Mouse (Mus musculus) hindbrain, postnatal 0 days (tissue): Measurements from ENCODE around the gene Sept9. TPM values are rescaled to one million over a fixed set of nuclear protein-coding genes. Genes with fewer than 3 reads are reported as not detected.

ENCODE experiments used
- ATAC-seq: fragments of 200-750 bp; cut with Nextera tagmentation; 2 replicates; pipeline ENCODE4 v1.8.0; 2017; ENCODE audit warnings: mild to moderate bottlenecking, moderate TSS enrichment, moderate library complexity
- DNase-seq: peaks from one replicate; pipeline ENCODE4 v3.0.0-alpha.2; 2015; ENCODE audit warnings: low spot score
- H3K27ac ChIP-seq: fragments of 300-500 bp; sonication (generic); 2 replicates; pipeline ENCODE4 v1.5.1; 2014; ENCODE audit warnings: mild to moderate bottlenecking
- H3K27me3 ChIP-seq: fragments of 300-500 bp; sonication (generic); 2 replicates; pipeline ENCODE4 v1.6.1; 2014; ENCODE audit warnings: low read length, mixed read lengths; ENCODE audit not compliant: insufficient read depth
- H3K36me3 ChIP-seq: fragments of 300-500 bp; sonication (generic); 2 replicates; pipeline ENCODE4 v1.6.1; 2014; ENCODE audit warnings: low read length, mixed read lengths; ENCODE audit not compliant: insufficient read depth
- H3K4me1 ChIP-seq: fragments of 300-500 bp; sonication (generic); 2 replicates; pipeline ENCODE4 v1.6.1; 2014; ENCODE audit warnings: antibody characterized with exemption, low read length, mixed read lengths; ENCODE audit not compliant: insufficient read depth
- H3K4me2 ChIP-seq: fragments of 300-500 bp; sonication (generic); 2 replicates; pipeline ENCODE4 v1.6.1; 2014; ENCODE audit warnings: low read depth, mild to moderate bottlenecking, low read length, moderate library complexity, mixed read lengths
- H3K4me3 ChIP-seq: fragments of 300-500 bp; sonication (generic); 2 replicates; pipeline ENCODE4 v1.5.1; 2014; ENCODE audit warnings: low read length
- H3K9ac ChIP-seq: fragments of 300-500 bp; sonication (generic); replicated peaks from 2 replicates; pipeline ENCODE4 v1.6.1; 2014; ENCODE audit warnings: mild to moderate bottlenecking, low read length, moderate library complexity, mixed read lengths
- H3K9me3 ChIP-seq: fragments of 300-500 bp; sonication (generic); 2 replicates; pipeline ENCODE4 v1.6.1; 2016; ENCODE audit warnings: low read length, mixed read lengths
- CTCF ChIP-seq: IDR thresholded peaks from 2 replicates; pipeline ENCODE4 v1.5.1; 2016; ENCODE audit warnings: antibody characterized with exemption, control low read depth, low read depth
- WGBS: fragments of 180-500 bp; shearing (Covaris S2); extraction: QIAGEN DNeasy Blood & Tissue Kit; methylation state at CpG from one replicate; pipeline ENCODE4 v1.1.7; 2014; 5-methylcytosine and 5-hydroxymethylcytosine counted together
- polyA plus RNA-seq: library from polyadenylated mRNA; unstranded; fragments of >200 nt; fragmentation: Nextera tagmentation; extraction: Ambion mirVana; gene quantifications from 2 replicates; pipeline ENCODE4 v1.2.1, GENCODE M21; 2015
- total RNA-seq: library from RNA; depleted of rRNA; stranded (reverse); fragments of >200 nt; gene quantifications from 2 replicates; pipeline ENCODE4 v1.2.3, GENCODE M21; 2014

Sept9 gene
- total and polyA plus RNA-seq, 2 experiments from 2014 or later = 88.8 to 112 TPM

DNA sequence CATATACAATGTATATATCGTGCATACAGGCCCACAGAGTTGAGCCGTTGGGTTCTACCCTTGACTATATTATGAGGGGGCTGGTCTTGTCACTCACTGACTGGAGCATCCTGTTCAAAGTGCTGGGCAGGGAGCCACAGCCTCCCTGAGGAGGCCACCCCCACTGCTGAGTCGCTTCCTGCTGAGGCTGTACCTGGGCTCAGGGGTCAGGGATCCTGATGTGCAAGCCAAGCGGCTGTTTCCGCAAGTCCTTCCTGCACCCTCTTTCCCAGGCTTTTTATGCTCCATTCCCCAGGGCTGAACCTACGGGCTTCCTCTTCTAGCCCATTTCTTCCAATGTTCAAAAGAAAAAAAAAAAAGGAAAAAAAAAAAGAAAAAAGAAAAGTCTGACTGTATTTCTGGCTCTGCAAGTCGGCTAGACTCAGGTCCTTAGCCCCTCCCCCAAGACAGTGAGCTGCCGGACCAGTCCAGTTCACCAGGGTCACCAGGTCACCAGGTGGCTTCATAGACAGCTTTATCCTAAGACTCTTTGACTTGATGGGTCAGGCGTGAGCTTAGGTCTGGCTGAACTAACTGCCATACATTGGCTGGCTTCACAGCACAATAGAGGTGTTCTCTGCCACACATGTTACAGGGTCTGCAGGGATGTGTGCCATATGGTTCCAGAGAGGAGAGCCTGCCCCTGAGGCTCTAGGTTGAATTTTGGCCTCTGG is 63.8 kb downstream of the Sept9 start:
- no peak for ATAC-seq
- no peak overlapping the region for H3K9ac ChIP-seq
- WGBS = 57% methylated on average over 9 of the region's 9 CpGs
- no peak overlapping the region for H3K4me2 ChIP-seq
- H3K36me3 ChIP-seq = no peaks in the 10 kb centered on the region
- no peaks in the 10 kb centered on the region for H3K9me3 ChIP-seq
- no peak for TF ChIP-seq CTCF
- peaks cover 9% of the 10 kb centered on the region; the same call in 1 of the 2 replicates for H3K4me1 ChIP-seq
- H3K27ac ChIP-seq = no peak overlapping the region
- no peak for DNase-seq
- no peaks in the 10 kb centered on the region for H3K27me3 ChIP-seq
- H3K4me3 ChIP-seq = no peak overlapping the region

DNA sequence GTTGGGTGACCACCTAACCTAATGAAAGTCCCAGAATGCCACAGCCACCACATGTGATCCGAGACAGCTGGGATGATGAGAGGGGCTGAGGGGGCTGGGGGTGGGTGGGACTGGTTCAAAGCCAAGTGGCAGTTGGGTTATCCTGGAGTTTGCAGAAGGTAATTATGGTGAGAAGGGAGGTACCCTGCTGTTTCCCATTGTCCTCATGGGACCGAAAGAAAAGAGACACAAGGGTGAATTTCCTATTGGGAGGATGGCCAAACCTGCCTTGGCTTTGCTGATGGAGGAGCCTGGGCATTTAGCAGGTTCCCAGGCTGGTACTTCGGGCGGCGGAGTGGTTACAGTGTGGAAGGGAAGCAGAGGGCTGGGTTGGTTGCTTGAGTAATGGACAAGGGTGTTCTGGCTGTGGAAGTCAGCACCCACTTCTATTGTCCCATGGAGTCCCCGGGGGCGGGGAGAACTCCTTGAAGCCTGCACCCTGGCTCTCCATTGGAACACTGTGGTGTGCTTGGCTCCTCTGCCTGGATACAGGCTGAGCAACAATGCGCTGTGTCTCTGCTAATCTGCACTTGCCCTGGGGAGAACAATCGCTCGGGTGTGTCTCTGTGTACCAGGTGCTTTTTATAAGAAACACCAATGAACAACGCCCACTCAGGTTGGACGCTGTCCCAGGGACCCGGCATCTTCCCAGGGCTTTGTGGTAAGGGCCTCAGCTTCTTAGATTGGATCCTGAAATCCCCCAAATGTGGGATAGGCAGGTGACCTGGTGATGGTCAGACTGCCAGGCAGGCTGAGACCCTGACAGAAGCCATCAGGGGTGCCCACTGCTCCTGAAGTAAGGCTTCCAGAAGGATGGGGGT is 64.9 kb downstream of the Sept9 start:
- WGBS = 61% methylated on average over 13 of the region's 13 CpGs
- Histone ChIP-seq H3K4me3 (no peak overlapping the region), H3K9ac (no peak overlapping the region), H3K4me1 (peaks cover 20% of the 10 kb centered on the region; the same call in 1 of the 2 replicates), H3K36me3 (no peaks in the 10 kb centered on the region), H3K27ac (no peak overlapping the region), H3K9me3 (no peaks in the 10 kb centered on the region), H3K4me2 (no peak overlapping the region), H3K27me3 (no peaks in the 10 kb centered on the region)
- no peak for DNase-seq
- TF ChIP-seq CTCF = no peak
- ATAC-seq = no peak

DNA sequence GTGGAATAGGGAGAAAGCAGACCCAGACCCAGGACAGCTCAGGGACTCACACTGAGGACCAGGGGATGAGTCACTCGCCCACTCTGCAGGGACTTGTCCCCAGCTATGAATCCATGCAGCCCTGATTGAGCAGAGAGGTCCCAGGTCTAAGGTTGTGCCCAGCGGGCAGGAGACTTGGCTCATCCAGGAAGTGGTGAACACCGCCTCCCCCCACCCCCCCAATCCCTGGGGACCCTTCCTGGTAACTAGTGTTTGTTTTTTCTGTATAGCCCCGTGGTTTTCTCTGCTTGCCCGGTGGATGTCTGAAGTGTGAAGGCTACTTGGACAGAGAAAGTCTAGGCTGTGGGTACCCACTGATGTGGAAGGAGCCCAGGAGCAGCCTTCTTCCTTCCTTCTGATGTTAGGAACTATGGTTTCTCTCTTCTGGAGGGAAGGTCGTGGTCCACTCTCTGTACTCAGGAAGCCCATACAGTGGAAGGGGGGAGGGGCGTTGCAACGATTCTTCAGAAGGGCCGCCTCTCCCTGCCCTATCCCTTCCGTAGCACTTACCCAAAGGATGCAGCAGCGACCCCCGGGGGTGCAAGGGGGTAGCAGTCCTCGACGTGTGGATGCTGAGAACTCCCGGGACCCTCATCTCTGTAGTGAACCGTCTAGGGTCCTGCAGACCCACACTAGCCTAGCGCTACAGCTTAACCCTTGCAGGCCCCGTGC is 66.0 kb downstream of the Sept9 start:
- Histone ChIP-seq H3K27me3 (no peaks in the 10 kb centered on the region), H3K9me3 (no peaks in the 10 kb centered on the region), H3K9ac (peak overlapping the region; percentile 56), H3K4me2 (peak overlapping the region; percentile 78), H3K4me3 (peak overlapping the region; percentile 48), H3K27ac (peak overlapping the region; percentile 36; the same call in 1 of the 2 replicates), H3K4me1 (peaks cover 29% of the 10 kb centered on the region; the same call in 1 of the 2 replicates), H3K36me3 (no peaks in the 10 kb centered on the region)
- WGBS = 8% methylated on average over 18 of the region's 18 CpGs
- TF ChIP-seq CTCF = peak; percentile 26
- peak; percentile 48; the same call in 1 of the 2 replicates for ATAC-seq
- peak; percentile 59 for DNase-seq

DNA sequence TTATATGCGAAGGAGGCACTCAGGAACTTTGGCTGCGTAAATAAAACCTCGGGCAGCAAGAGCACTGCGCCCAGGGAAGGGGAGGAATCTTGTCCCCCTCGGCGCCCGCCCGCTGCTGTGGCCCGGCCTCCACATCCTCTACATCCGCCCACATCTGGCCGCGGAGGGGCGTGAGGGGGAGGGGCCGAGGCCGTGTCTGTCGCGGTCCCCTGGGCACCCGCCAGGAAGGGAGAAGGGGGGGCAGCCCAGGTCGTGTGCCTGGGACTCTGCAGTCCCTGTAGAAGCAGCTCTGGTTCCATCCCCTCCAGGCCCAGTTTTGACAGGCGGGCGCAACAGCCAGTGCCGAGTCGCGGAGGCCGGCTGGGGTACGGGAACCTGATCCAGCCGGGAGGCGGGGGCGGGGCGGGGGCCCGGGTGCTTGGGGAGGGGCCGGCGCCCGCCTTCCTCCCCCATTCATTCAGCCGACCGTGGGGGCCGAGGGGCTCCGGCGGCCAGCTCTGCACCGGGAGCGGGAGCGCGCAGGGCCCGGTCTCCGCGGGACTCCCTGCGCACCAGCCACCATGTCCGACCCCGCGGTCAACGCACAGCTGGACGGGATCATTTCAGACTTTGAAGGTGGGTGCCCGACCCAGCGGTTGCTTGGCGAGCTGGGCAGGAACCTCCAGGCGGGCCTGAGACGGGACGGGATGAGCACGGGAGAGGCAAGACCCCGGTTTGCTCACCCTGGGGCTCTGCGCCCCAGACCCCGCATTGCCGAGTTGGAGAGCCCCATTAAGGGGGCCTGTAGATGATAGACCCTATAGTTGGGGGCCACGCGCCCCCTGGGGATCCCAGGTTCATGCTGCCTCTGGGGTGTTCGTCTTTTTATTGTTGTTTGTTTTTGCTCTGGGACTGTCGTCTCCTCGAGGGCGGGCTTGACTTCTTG is 66.8 kb downstream of the Sept9 start:
- H3K4me1 ChIP-seq = peaks cover 29% of the 10 kb centered on the region; the same call in 1 of the 2 replicates
- no peaks in the 10 kb centered on the region for H3K9me3 ChIP-seq
- DNase-seq = peak; percentile 66
- peak overlapping the region; percentile 48 for H3K27ac ChIP-seq
- under 1% methylated on average over 56 of the region's 69 CpGs for WGBS
- ATAC-seq = peak; percentile 53; the same call in 1 of the 2 replicates
- H3K4me3 ChIP-seq = peak overlapping the region; percentile 48
- peak overlapping the region; percentile 78 for H3K4me2 ChIP-seq
- TF ChIP-seq CTCF = no peak
- H3K27me3 ChIP-seq = no peaks in the 10 kb centered on the region
- H3K36me3 ChIP-seq = no peaks in the 10 kb centered on the region
- H3K9ac ChIP-seq = peak overlapping the region; percentile 56

DNA sequence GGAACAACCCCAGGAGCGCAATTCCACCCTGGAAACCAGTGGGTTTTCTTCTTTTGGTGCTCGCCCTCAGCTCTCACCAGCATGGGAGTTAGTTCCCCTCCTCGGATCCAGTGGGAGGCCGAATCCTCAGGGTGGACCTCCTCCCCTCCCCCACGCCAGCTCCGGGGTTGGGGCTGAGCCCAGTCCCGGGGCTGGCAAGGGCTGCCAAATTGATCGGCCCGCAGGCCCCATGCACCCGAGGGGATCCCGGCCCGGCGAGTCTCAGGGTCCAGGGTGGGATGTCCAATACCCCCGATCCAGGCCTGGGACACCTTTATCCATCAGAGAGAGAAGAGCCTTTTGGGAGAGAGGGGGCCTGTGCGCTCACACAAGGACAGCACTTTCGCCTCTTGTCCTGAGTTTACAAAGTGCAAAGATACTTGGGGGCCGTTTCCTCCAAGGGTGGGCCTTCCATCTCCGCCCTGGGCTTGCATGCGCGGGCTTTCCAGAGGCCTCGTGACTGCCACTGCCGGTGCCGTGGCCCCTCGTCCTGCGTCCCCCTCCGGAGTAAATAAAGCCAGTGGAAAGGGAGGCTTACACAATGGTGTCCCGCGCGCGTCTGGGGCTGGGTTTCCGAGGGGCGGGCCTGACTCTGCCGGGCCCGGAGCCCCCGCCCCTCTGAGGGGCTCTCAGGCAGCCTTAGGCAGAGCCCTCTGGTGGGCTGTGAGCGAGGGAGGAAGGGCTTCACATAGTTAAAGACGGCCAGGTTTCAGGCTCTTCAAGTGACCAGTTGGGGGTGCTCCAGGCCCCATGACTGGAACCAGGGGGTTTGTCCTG is 67.7 kb downstream of the Sept9 start:
- Histone ChIP-seq H3K9me3 (no peaks in the 10 kb centered on the region), H3K4me1 (peaks cover 29% of the 10 kb centered on the region; the same call in 1 of the 2 replicates), H3K27ac (peak overlapping the region; percentile 48), H3K4me3 (peak overlapping the region; percentile 48), H3K27me3 (no peaks in the 10 kb centered on the region), H3K9ac (peak overlapping the region; percentile 56), H3K4me2 (peak overlapping the region; percentile 78), H3K36me3 (no peaks in the 10 kb centered on the region)
- 2% methylated on average over 37 of the region's 37 CpGs for WGBS
- ATAC-seq (peak; percentile 69), DNase-seq (peak; percentile 73)
- TF ChIP-seq CTCF = peak; percentile 56
